Mouse (Mus musculus) neural tube, embryonic 14.5 days (tissue): ENCODE results near the gene Uhrf2. TPM values are rescaled to one million over a fixed set of nuclear protein-coding genes. Genes with fewer than 3 reads are reported as not detected.
A peak's percentile ranks its signal among the peaks of the same experiment; 100 is the strongest.

Source experiments
- ATAC-seq: fragments of 200-750 bp; cut with Nextera tagmentation; 2 replicates; pipeline ENCODE4 v1.8.0; 2017; ENCODE audit warnings: low read depth, mild to moderate bottlenecking, moderate TSS enrichment, moderate library complexity
- H3K27ac ChIP-seq: fragments of 300-500 bp; sonication (generic); 2 replicates; pipeline ENCODE4 v1.5.1; 2014; ENCODE audit warnings: low read depth, mild to moderate bottlenecking, control low read depth, low read length, moderate library complexity, mixed read lengths
- H3K27me3 ChIP-seq: fragments of 300-500 bp; sonication (generic); 2 replicates; pipeline ENCODE4 v1.6.1; 2014; ENCODE audit warnings: low read length; ENCODE audit not compliant: control insufficient read depth, insufficient read depth
- H3K36me3 ChIP-seq: fragments of 300-500 bp; sonication (generic); 2 replicates; pipeline ENCODE4 v1.6.1; 2014; ENCODE audit warnings: low read length, mixed read lengths; ENCODE audit not compliant: control insufficient read depth, insufficient read depth
- H3K4me1 ChIP-seq: fragments of 300-500 bp; sonication (generic); 2 replicates; pipeline ENCODE4 v1.6.1; 2014; ENCODE audit warnings: low read length; ENCODE audit not compliant: control insufficient read depth, insufficient read depth
- H3K4me2 ChIP-seq: fragments of 300-500 bp; sonication (generic); 2 replicates; pipeline ENCODE4 v1.6.1; 2014; ENCODE audit warnings: mild to moderate bottlenecking, low read depth, low read length, control low read depth
- H3K4me3 ChIP-seq: fragments of 300-500 bp; sonication (generic); 2 replicates; pipeline ENCODE4 v1.5.1; 2014; ENCODE audit warnings: low read depth, low read length, control low read depth, mixed read lengths
- H3K9ac ChIP-seq: fragments of 300-500 bp; sonication (generic); replicated peaks from 2 replicates; pipeline ENCODE4 v1.6.1; 2014; ENCODE audit warnings: low read depth, mild to moderate bottlenecking, control low read depth, low read length, mixed read lengths
- H3K9me3 ChIP-seq: fragments of 300-500 bp; sonication (generic); 2 replicates; pipeline ENCODE4 v1.6.1; 2016; ENCODE audit warnings: low read length; ENCODE audit not compliant: control insufficient read depth
- WGBS: fragments of 180-500 bp; shearing (Covaris S2); extraction: QIAGEN DNeasy Blood & Tissue Kit; methylation state at CpG from one replicate; pipeline ENCODE4 v1.1.7; 2014; 5-methylcytosine and 5-hydroxymethylcytosine counted together
- polyA plus RNA-seq: library from polyadenylated mRNA; unstranded; fragments of >200 nt; fragmentation: Nextera tagmentation; extraction: Ambion mirVana; gene quantifications from 2 replicates; pipeline ENCODE4 v1.2.1, GENCODE M21; 2014

The Uhrf2 gene
- 53.3 and 64.4 TPM in 2 replicates for polyA plus RNA-seq

DNA sequence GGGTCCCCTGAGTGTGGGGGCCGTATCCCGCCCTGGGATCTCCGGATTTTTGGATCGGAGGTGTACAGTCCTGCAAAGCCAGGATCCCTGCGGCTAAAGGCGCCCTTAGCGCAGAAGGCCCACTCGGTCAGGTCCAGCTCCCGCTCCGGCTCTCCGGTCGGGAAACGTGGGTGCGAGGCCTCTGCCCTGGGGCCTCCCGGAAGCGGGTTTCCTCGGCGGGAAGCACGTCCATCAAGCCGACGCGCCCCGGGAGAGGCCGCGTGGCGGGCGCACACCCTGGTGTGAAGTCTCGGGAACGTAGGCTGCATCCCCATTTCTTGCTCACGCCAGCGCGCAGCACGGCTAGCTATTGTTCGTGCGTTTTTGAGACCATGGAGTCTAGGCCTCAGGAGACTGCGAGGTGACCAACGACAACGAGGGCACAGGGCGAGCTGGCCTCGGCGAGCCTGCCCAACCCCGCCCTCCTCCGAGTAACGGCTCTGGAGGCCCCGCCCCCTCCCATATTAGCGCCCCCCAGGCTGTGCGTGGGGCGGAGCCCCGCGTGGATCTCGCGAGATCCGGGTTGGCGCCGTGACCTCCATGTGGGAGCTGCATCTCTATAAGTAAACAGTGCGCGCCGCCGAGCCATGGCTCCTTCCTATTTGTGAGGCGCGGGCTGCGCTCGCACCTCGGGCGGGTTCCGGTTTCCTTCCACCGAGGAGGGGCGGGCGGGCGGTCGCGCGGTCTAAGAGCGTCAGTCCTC, at the start of gene Uhrf2:
Gene Uhrf2, plus strand, starts transcription at position 620 of the 742 bp plus-strand sequence.
- Histone ChIP-seq H3K4me2 (peak within 1 kb of the TSS; percentile 81), H3K4me1 (peaks cover 39% of the 10 kb centered on the region), H3K36me3 (no peaks in the 10 kb centered on the region), H3K9me3 (no peaks in the 10 kb centered on the region), H3K4me3 (peak within 1 kb of the TSS; percentile 77), H3K27ac (peak within 1 kb of the TSS; percentile 95), H3K9ac (peak within 1 kb of the TSS; percentile 88), H3K27me3 (no peaks in the 10 kb centered on the region)
- 1% methylated on average over 72 of the region's 74 CpGs for WGBS
- peak; percentile 97 for ATAC-seq

DNA sequence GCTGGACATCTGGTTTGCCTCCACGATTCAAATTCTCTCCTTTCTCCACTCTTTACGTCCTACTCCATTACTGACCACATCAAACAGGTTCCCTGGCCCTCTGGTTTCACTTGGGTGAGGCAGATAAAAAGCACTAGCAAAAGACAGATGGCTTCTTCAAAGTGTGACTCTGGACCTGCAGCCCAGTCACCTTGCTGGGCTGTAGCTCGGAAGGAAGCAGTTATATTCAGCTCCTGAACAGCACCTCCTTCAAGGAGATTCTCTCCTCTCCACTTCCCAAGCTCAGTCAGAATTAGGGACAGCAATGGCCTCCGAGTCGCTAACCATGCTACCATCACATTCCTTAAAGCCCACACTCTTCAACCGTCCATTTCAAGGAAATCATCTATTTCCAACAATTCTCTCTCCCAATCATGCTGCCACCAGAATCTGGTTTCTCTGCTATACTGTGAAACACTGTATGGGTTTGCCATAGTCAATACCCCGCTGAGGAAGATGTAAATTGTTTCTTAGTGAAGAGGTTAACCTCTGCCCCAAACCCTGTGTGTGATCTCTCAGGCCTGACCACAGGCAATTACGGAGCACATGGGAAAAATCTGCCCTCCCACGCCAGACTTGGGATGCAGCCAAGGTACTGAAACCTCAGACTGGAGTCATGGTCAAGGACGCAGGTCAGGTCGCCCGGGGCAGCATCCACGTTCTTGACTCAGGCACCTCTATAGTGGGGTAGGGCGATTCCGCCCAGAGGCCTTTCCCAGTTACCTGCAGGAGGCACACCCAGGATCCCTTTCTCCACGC, 45.9 kb upstream of the Uhrf2 start:
- Histone ChIP-seq H3K4me2 (no peak overlapping the region), H3K36me3 (no peaks in the 10 kb centered on the region), H3K4me3 (no peak overlapping the region), H3K27ac (no peak overlapping the region), H3K4me1 (no peaks in the 10 kb centered on the region), H3K27me3 (no peaks in the 10 kb centered on the region), H3K9ac (no peak overlapping the region), H3K9me3 (no peaks in the 10 kb centered on the region)
- no peak for ATAC-seq
- WGBS: 82% methylated on average over 16 of the region's 16 CpGs

DNA sequence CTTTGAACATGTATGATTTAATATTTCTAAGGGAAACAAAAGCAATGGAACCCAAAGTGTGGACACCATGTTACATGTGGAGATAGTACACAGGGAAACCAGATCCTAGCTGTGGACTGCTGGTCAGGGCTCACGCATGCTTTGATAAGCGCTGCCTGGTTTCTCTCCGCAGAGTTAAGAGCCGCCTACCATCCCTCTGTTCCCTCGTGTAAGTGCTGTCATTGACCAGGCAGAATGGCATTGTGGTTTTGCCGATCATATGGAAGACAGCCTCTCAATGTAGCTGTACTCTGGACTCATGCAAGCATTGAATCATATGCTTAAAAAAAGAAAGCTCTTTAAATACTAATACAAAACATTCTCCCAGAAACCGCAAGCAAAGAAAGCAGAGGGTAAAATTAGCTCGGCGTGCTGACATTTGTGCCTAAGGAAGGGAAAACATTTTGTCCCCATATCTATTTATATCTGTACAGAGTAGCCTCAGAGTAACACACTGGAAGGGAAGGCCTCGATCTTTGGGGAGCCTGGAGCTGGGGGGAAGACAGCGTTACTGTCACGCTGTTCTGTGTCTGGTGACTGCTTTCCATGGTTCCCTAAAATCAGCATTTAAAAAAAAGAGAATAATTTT, 43.7 kb upstream of the Uhrf2 start:
- H3K27me3 ChIP-seq: no peaks in the 10 kb centered on the region
- H3K27ac ChIP-seq: no peak overlapping the region
- no peak overlapping the region for H3K9ac ChIP-seq
- no peaks in the 10 kb centered on the region for H3K9me3 ChIP-seq
- H3K4me3 ChIP-seq: no peak overlapping the region
- no peaks in the 10 kb centered on the region for H3K4me1 ChIP-seq
- 87% methylated on average over 12 of the region's 12 CpGs for WGBS
- H3K4me2 ChIP-seq: no peak overlapping the region
- ATAC-seq: no peak
- no peaks in the 10 kb centered on the region for H3K36me3 ChIP-seq

DNA sequence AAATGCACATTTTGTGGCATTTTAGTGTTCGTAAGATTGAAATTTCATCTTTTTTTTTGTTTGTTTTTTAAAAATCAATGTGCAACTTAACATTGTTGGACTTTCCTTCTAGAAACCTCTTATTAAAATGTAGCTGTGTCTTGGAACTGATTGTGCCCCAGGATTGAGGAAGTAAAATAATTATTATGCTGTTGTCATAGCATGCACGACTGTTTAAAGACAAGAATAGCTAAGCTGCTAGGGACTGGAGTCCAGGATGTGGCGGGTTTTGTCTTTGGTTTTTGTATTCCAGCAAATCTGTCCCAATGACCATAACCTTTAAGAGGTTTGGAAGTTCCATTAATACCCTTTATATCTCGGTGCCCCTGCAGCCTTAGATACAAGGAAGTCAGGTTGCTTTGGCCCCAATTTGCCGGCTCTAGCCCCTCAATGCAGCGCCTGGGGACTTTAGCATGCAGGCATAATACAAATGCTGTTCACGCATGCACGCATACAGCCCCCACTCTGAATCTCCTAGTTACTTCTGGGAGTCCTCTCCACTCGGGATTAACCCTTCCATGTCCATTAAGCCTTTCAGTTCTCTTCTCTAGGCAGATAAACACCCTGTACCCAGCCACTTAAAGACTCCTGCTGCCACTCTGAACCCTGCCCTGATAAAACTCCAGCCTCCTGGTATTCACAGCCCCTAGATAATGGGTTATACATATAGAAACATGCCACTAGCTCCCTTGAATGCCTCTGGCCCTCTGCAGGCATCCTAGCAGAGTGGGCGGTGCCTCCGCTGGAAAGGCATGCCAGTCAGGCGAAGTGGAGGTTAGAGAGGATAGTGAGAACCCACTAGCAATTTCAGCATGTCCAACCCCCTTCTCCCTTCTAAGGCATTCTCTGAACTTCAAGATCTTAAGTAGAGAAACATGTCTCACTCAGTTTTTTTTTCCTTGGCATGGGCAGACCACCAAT, 29.6 kb upstream of the Uhrf2 start:
- H3K9ac ChIP-seq: no peak overlapping the region
- ATAC-seq: peak; percentile 51; the same call in 1 of the 2 replicates
- H3K9me3 ChIP-seq: no peaks in the 10 kb centered on the region
- H3K4me1 ChIP-seq: 0 out of 2 replicates have a peak, but pooled peaks cover 2% of the 10 kb centered on the region
- no peak overlapping the region for H3K4me3 ChIP-seq
- 43% methylated on average over 12 of the region's 12 CpGs for WGBS
- H3K36me3 ChIP-seq: no peaks in the 10 kb centered on the region
- H3K27me3 ChIP-seq: no peaks in the 10 kb centered on the region
- no peak overlapping the region for H3K27ac ChIP-seq
- no peak overlapping the region for H3K4me2 ChIP-seq

DNA sequence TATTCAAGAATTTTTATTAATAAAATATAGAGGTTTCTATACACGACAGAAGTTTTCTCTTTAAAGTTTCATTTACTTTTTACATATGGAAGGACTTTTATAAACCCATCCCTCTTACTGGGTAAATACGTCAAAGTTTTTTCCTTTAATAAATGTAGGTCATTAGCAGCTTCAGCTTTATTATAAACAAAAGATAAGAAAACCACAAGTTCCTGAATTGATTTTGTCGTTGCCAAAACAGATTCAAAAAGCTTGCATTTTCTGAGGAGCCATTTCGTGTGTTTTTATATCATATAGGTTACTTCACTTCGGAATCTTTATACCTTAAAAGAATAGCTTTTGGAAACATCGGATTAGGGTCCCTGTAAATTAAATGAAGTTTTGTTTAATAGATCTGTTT, 28.8 kb upstream of the Uhrf2 start:
- no peak for ATAC-seq
- no peaks in the 10 kb centered on the region for H3K27me3 ChIP-seq
- H3K36me3 ChIP-seq: no peaks in the 10 kb centered on the region
- no peak overlapping the region for H3K27ac ChIP-seq
- no peaks in the 10 kb centered on the region for H3K9me3 ChIP-seq
- 0 out of 2 replicates have a peak, but pooled peaks cover 2% of the 10 kb centered on the region for H3K4me1 ChIP-seq
- no peak overlapping the region for H3K4me3 ChIP-seq
- no peak overlapping the region for H3K4me2 ChIP-seq
- no peak overlapping the region for H3K9ac ChIP-seq
- 89% methylated on average over 6 of the region's 6 CpGs for WGBS

DNA sequence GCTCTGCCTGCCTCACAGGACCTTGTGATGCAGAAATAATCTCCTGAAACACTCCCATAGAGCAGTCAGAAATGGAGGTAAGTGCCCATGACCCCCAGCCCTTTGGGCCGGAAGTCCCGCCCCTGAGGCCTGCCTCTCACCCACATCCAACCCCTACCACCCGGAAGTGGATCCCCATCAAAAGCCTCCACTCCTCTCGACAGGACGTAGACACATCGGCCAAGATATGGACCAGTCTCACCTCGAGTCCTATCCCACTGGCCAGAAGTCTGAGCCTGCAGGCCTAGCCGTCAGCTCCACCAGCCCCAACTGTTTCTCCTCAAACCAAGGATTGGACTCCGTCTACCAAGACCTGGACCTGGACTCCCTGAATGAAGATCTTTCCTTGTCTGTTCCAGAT, 26.7 kb upstream of the Uhrf2 start, which contains the start of gene Trpd52l3:
Gene Trpd52l3, plus strand, starts transcription at position 170 of the 400 bp plus-strand sequence.
- WGBS: 96% methylated on average over 9 of the region's 9 CpGs
- no peaks in the 10 kb centered on the region for H3K27me3 ChIP-seq
- 0 out of 2 replicates have a peak, but pooled peaks cover 2% of the 10 kb centered on the region for H3K4me1 ChIP-seq
- no peak within 1 kb of the TSS for H3K4me3 ChIP-seq
- no peak within 1 kb of the TSS for H3K9ac ChIP-seq
- no peak within 1 kb of the TSS for H3K27ac ChIP-seq
- H3K36me3 ChIP-seq: no peaks in the 10 kb centered on the region
- no peaks in the 10 kb centered on the region for H3K9me3 ChIP-seq
- no peak within 1 kb of the TSS for H3K4me2 ChIP-seq
- ATAC-seq: no peak

DNA sequence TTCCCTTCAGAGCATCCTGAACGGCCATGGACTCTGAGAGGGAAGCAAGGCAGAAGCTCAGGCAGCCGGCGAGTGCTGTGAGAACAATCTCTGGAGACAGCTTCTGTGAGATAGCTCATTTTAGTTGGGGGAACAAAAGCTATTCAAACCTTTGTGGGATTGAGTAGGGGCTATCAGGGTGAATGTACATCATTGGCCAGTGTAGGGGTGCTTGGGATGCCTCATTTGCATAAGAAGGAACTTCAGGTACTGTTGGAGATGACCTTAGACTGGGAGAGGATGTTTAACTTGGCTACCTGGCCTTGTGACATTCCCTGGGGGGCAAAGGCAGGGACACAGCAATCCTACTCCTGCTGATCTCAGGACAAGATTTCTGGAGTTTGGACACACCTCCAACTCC, 23.9 kb upstream of the Uhrf2 start:
- WGBS: 73% methylated on average over 3 of the region's 3 CpGs
- Histone ChIP-seq H3K27me3 (no peaks in the 10 kb centered on the region), H3K9ac (no peak overlapping the region), H3K4me1 (no peaks in the 10 kb centered on the region), H3K9me3 (no peaks in the 10 kb centered on the region), H3K4me2 (no peak overlapping the region), H3K4me3 (no peak overlapping the region), H3K27ac (no peak overlapping the region), H3K36me3 (no peaks in the 10 kb centered on the region)
- no peak for ATAC-seq

DNA sequence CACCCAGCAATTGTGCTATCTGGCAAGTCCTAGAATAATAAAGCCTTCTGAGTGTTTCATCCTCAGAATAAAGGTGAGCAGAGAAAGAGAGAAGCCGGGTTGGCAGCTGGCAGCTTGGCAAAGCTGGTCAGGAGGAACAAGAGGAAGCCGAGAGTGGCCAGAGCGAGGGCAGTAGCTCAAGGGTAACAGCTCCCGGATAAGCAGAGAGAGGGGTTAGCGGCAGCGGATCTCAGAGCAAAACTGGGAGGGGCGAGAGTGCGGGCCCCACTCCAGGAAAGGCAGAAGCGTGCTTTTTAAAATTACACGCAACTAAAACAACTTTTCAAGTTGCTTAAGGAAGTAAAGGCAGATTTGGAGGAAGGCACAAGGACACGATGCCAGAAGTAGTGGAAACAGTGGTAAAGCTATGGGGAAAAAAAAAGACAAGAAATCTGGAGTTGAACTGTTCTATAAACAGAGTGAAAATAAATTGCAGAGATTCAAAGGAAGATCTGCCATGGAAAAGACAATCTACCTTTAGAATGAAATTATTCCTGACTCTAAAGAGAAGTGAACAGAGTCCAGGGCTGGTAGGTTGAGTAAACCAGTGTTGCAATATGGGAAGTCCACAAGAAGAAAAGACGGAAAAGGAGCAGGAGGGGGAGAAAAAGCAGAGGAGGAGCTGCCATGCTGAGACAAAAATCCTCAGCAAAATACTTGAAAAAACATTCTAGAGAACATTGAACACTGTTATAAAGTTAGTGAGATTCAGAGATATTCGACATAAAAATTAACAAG, 19.6 kb upstream of the Uhrf2 start:
- no peak overlapping the region for H3K9ac ChIP-seq
- 79% methylated on average over 13 of the region's 13 CpGs for WGBS
- no peaks in the 10 kb centered on the region for H3K27me3 ChIP-seq
- H3K4me3 ChIP-seq: no peak overlapping the region
- no peak overlapping the region for H3K4me2 ChIP-seq
- no peaks in the 10 kb centered on the region for H3K4me1 ChIP-seq
- H3K27ac ChIP-seq: no peak overlapping the region
- no peaks in the 10 kb centered on the region for H3K36me3 ChIP-seq
- ATAC-seq: no peak
- H3K9me3 ChIP-seq: no peaks in the 10 kb centered on the region
